Mouse (Mus musculus): ENCODE results near the gene Bcl2a1d. TPM values are rescaled to one million over a fixed set of nuclear protein-coding genes. Genes with fewer than 3 reads are reported as not detected.

Gene Bcl2a1d
- 0.49 and 0.74 TPM in 2 replicates for polyA plus RNA-seq (2015; fragmentation: Nextera tagmentation; extraction: Ambion mirVana)

DNA sequence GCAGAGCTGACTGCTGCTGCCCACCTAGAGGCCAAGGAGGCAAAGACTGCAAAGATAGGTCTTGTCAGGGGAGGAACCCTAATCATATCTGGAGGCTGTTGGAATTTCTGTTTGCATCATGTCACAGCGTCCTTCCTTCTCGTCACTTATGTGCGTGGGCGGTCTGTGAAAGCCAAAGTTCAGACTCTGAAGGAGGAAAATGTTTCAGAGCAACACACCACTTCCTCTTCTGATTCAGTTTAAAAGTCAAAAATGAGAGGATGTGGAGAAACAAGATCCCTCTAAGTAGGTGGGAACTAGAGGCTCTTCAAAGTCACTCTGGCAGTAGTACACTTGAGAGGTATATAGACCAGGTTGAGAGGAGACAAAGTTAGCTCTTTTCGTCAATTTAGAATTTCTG is at the start of gene Bcl2a1d:
Gene Bcl2a1d, minus strand, starts transcription at position 187 of the 400 bp plus-strand sequence.

GRCm38 (mm10) chr9:88719989-88720537 is 11.7 kb downstream of the Bcl2a1d start, which contains the start of gene Mthfsl:
TSS of gene Mthfsl (minus strand) at chr9:88720296.

Other genes starting within 250 kb of the Bcl2a1d start
- 43.1 and 53.7 TPM in 2 replicates for gene Syncrip, start 249.3 kb downstream of the Bcl2a1d start, polyA plus RNA-seq (2015; fragmentation: Nextera tagmentation; extraction: Ambion mirVana)
- 5.7 and 6.6 TPM in 2 replicates for gene Zfp949, start 183.9 kb downstream of the Bcl2a1d start, polyA plus RNA-seq (2015; fragmentation: Nextera tagmentation; extraction: Ambion mirVana)
- 0.06 and 0.27 TPM in 2 replicates for gene Trim43a, start 151.0 kb downstream of the Bcl2a1d start, polyA plus RNA-seq (2015; fragmentation: Nextera tagmentation; extraction: Ambion mirVana)
- gene Mthfsl, start 11.6 kb downstream of the Bcl2a1d start, polyA plus RNA-seq (2015; fragmentation: Nextera tagmentation; extraction: Ambion mirVana): 18.2 and 24.2 TPM in 2 replicates
- 0.09 TPM in 1 of 2 replicates, not detected in the other for gene Trim43c, start 107.2 kb upstream of the Bcl2a1d start, polyA plus RNA-seq (2015; fragmentation: Nextera tagmentation; extraction: Ambion mirVana)
- gene Bcl2a1a, start 225.0 kb upstream of the Bcl2a1d start, polyA plus RNA-seq (2015; fragmentation: Nextera tagmentation; extraction: Ambion mirVana): 0.54 TPM in 2 replicates

Data from skeletal muscle tissue, postnatal 0 days (tissue).